Mouse (Mus musculus): ENCODE measurements around the gene Spon2.

DNA sequence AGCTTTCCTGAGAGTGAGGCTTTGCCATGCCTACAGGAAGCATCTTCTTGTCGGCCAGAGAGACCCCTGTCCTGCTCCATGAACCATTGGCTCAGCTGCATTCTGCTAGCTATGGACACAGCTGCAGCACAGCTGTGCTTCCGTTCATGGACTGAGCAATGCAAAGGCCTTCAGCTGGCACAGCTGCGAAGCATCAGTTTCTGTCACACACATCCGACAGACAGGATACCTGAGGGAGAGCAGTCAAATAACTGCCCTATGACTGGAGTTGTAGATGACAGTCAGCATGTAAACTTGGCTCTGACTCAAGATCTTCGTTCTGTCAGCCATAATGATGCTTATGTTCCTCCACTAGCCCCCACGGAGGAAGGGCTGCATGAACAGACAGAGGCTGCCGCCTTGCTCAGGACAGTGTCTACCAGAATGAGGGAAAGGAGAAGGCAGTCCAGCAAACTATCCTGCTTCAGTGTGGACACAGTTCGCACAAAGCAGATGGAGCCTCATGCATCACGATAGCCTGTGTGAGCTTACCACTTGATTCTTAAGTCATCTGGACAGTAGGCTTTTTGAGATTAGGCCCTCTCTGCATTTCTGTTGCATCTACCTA, 22.9 kb downstream of the Spon2 start:
- no peak for TF ChIP-seq POLR2A (IDR thresholded peaks at IDR 0.05; ENCODE audit: control insufficient read depth, extremely low read depth, insufficient read depth, low read length, poor library complexity)
- TF ChIP-seq CTCF (IDR thresholded peaks at IDR 0.05; ENCODE audit: borderline replicate concordance, control insufficient read depth, extremely low read depth, insufficient read depth, low read length, poor library complexity): no peak

Data from thymus, adult 2 months (tissue).